Mouse (Mus musculus): ENCODE results near the gene Cdh20. TPM values are rescaled to one million over a fixed set of nuclear protein-coding genes. Genes with fewer than 3 reads are reported as not detected.

The Cdh20 gene
- polyA plus RNA-seq, 1 experiment from 2014 or later = 1.2 TPM

DNA sequence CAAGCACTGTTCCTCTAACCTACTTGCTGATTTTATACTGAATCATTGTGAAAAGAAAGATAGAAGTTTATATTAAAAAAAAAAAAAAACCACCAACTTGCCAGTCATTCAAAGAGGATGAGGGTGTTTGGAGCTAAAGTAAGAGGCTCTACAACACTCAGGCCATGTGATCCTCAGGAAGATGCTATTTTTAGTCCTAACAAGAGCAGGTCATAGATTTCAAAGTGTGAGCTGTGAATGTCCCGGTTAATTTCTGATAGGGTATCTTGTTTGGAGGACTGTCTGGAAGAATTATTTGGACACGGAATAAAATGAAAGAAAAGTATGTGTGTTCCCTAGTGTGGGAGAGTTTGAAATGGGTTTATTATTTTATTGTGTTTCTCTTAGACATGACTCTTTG lies 49.2 kb downstream of the Cdh20 start:
- Histone ChIP-seq H3K4me3 (no peak overlapping the region), H3K4me2 (replicated peaks) (no peak overlapping the region), H3K27me3 (no peaks in the 10 kb centered on the region), H3K9ac (replicated peaks) (no peak overlapping the region), H3K36me3 (no peaks in the 10 kb centered on the region), H3K4me1 (peaks cover under 1% of the 10 kb centered on the region; the same call in 1 of the 2 replicates), H3K9me3 (no peaks in the 10 kb centered on the region), H3K27ac (replicated peaks) (no peak overlapping the region)
- WGBS = 86% methylated on average over 2 of the region's 2 CpGs
- no peak for ATAC-seq (replicated peaks)

DNA sequence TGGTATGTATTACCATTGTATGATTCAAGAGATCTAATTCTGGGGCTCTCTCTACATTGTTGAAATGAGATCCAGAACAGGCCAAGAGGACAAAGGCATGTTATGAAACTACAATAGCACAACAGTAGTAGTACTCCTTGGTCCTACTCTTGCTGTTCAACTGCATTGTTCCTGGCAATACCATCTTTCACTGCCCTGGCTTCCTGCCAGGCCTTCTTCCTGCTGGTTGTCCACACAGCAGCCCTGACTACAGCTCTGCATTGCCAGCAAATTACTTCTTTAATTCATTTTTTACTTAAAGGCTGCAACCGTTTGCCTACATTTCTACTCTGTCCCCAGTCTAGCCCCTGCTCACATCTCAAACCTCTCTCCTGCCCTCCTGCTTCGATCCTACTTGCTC lies 59.8 kb downstream of the Cdh20 start:
- Histone ChIP-seq H3K27ac (replicated peaks) (no peak overlapping the region), H3K4me3 (no peak overlapping the region), H3K4me1 (0 out of 2 replicates have a peak, but pooled peaks cover 2% of the 10 kb centered on the region), H3K9me3 (no peaks in the 10 kb centered on the region), H3K27me3 (no peaks in the 10 kb centered on the region), H3K9ac (replicated peaks) (no peak overlapping the region), H3K4me2 (replicated peaks) (no peak overlapping the region), H3K36me3 (no peaks in the 10 kb centered on the region)
- no peak for ATAC-seq (replicated peaks)
- WGBS = 81% methylated on average over 2 of the region's 2 CpGs

DNA sequence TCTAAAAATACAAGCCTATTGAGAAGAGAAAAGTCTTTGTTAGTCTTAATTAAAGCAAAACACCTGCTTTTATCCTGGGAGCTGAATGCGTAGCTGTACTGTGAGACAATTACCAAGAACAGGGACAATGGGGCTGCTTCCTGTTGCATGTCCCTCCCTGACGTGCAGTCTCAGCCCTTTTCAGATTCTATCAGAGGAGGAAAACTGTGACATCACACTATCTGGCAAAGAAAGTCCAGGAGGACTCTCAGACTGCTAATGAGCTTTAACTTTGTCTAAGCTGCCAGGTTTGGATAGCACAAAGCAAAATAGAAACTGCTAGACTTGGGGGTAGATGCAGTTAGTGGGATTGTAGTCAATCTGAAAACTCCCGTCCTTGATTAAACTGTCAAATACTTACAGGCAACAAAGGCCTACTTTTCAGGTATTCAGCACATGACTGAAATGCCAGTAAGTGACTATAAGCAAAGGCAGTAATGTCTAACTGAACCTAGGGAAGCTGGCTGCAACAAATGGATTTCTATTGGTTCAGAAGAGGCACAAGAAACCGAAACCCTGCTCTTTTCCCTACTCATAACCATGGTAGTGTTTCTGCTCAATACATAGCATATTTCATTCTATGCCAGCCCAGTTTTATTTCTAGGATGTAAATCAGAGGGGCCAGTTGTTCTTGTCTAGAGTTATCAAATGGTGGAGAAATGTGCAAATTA lies 70.0 kb downstream of the Cdh20 start:
- Histone ChIP-seq H3K27ac (replicated peaks) (no peak overlapping the region; the same call in 1 of the 2 replicates), H3K4me2 (replicated peaks) (no peak overlapping the region), H3K27me3 (no peaks in the 10 kb centered on the region), H3K9me3 (no peaks in the 10 kb centered on the region), H3K4me1 (peaks cover 12% of the 10 kb centered on the region), H3K9ac (replicated peaks) (no peak overlapping the region), H3K4me3 (no peak overlapping the region), H3K36me3 (no peaks in the 10 kb centered on the region)
- 14% methylated on average over 4 of the region's 4 CpGs for WGBS
- ATAC-seq (replicated peaks) = peak; percentile 83

DNA sequence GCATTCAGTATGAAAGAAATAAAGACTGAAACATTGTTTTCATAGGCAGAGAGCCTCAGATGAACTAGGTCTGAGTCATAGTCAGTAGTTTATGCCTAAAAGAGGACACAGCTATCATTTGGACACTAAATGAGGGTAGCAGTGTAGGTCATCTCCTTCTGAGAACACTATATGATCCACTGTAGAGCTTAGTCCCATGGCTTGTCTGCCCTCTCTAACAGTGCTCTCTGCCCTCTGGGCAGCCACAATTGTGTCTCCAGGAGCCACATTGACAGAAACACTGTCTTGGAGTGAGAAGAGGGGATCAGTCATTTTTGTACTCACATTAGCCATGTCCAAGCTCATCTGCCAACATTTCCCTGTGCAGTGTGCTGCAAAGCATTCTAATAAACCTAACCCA lies 70.7 kb downstream of the Cdh20 start:
- no peak for ATAC-seq (replicated peaks)
- no peaks in the 10 kb centered on the region for H3K27me3 ChIP-seq
- no peak overlapping the region for H3K4me2 ChIP-seq (replicated peaks)
- no peaks in the 10 kb centered on the region for H3K36me3 ChIP-seq
- peaks cover 12% of the 10 kb centered on the region for H3K4me1 ChIP-seq
- H3K4me3 ChIP-seq = no peak overlapping the region
- H3K27ac ChIP-seq (replicated peaks) = no peak overlapping the region
- no peak overlapping the region for H3K9ac ChIP-seq (replicated peaks)
- H3K9me3 ChIP-seq = no peaks in the 10 kb centered on the region

DNA sequence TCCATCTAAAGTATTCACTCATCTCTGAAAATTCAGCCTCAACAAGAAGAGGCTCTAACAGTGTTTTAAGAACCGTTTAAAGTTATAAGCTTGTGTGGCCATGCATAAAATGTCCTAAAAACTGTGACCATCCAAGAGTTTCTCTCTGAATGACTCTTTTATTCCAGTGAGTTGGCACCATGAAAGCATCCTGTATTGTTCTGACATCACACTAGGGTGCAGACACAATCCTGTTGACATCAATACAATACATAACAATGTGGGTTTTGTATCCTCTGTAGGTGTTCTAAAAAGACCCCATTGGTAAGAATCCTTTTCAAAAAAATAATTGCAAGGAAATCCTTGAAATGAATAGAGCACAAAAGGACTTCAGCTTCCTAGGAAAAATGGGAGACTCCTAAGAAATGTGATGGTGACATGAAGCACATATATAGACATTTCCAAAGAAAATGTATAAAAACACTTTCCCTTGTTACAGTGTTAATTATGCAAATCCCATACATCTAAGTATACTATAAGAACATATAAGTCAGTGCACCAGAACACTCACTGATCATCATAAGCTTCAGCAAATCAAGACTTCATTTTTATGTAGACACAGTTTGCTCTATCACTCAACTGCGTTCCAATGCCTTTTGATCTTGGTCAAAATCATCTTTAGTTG lies 80.1 kb downstream of the Cdh20 start:
- Histone ChIP-seq H3K36me3 (no peaks in the 10 kb centered on the region), H3K9me3 (no peaks in the 10 kb centered on the region), H3K4me2 (replicated peaks) (no peak overlapping the region), H3K27me3 (no peaks in the 10 kb centered on the region), H3K27ac (replicated peaks) (no peak overlapping the region), H3K9ac (replicated peaks) (no peak overlapping the region), H3K4me3 (no peak overlapping the region), H3K4me1 (no peaks in the 10 kb centered on the region)
- no peak for ATAC-seq (replicated peaks)
- 12% methylated on average over 2 of the region's 2 CpGs for WGBS

DNA sequence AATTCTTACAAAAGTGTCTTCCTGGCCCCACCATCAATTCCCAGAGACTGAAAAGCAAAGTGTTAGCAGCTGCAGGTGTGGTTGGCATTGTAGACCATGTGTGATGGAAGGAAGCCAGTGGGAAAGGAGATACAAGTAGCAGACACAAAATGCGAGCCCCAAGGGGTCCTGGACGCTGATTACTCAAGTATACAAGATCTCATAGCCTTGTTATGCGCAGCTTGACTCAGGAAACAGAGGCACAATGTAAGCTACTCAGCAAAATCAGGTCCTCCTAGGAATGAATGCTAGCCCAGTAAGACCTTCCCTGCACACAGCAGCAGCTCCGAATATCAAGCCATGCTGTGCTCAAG lies 80.6 kb downstream of the Cdh20 start:
- Histone ChIP-seq H3K4me1 (no peaks in the 10 kb centered on the region), H3K4me2 (replicated peaks) (no peak overlapping the region), H3K27ac (replicated peaks) (no peak overlapping the region), H3K9ac (replicated peaks) (no peak overlapping the region), H3K27me3 (no peaks in the 10 kb centered on the region), H3K9me3 (no peaks in the 10 kb centered on the region), H3K4me3 (no peak overlapping the region), H3K36me3 (no peaks in the 10 kb centered on the region)
- ATAC-seq (replicated peaks) = no peak
- 18% methylated on average over 4 of the region's 4 CpGs for WGBS

DNA sequence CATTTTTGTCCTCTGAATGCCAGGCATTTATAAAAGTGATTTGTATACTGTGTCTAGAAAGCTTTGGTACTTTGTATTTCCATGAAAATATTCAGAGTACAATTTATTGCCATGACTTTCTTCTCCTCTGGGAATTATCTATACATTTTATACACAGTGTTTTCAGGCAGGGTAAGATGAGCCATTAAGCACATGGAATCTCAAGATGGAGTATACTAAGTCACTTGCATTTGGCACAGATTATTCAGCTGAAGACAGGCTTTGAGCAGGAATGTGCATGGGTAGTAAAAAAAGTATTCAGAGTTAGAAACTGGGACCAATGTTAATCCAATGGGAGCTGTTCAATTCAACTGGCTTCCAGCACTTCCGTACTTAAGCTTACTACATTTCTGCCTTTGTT lies 109.1 kb downstream of the Cdh20 start:
- no peaks in the 10 kb centered on the region for H3K27me3 ChIP-seq
- H3K9me3 ChIP-seq = no peaks in the 10 kb centered on the region
- no peak overlapping the region for H3K27ac ChIP-seq (replicated peaks)
- H3K4me3 ChIP-seq = no peak overlapping the region
- ATAC-seq (replicated peaks) = no peak
- no peak overlapping the region for H3K4me2 ChIP-seq (replicated peaks)
- no peak overlapping the region for H3K9ac ChIP-seq (replicated peaks)
- 68% methylated on average over 1 of the region's 1 CpGs for WGBS
- H3K4me1 ChIP-seq = no peaks in the 10 kb centered on the region
- no peaks in the 10 kb centered on the region for H3K36me3 ChIP-seq

DNA sequence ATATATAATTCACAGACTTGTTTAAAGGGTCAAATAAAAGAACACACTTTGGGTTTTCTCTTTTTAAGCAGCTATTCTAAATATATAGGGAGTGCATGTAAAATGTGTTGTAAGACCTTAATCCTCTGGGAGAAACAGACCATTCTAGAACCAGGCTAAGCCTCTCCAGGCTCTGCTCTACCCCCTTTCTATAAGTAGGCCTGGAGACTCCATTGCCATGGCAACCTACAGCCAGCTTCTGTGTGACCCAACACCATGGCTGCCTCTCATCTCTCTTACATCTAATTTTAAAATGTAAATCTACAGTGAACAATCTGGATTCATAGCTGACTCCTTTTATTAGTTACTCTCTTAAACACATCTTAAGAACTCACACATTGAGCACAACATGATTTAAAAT lies 133.5 kb downstream of the Cdh20 start:
- Histone ChIP-seq H3K36me3 (no peaks in the 10 kb centered on the region), H3K4me1 (no peaks in the 10 kb centered on the region), H3K4me3 (no peak overlapping the region), H3K27ac (replicated peaks) (no peak overlapping the region), H3K27me3 (no peaks in the 10 kb centered on the region), H3K4me2 (replicated peaks) (no peak overlapping the region), H3K9me3 (no peaks in the 10 kb centered on the region), H3K9ac (replicated peaks) (no peak overlapping the region)
- ATAC-seq (replicated peaks) = no peak

DNA sequence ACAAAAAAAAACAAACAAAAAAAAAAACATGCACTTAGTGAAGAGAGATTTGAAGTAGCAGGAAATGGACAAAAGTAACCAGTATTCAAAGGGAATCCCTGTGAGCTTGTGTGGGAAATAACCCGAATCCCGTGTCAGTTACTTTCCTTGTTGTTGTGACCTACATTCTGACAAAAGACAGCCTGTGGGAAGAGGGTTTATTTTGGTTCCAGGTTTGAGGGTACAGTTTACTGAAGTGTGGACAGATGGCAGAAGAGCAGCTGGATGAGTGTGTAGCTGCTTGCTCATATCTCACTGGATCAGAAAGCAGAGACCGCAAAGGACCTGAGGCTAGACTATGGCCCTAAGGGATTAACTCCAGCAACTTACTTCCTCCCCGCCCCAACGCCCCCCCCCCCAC lies 135.1 kb downstream of the Cdh20 start:
- WGBS = 67% methylated on average over 5 of the region's 5 CpGs
- no peaks in the 10 kb centered on the region for H3K27me3 ChIP-seq
- ATAC-seq (replicated peaks) = no peak
- H3K36me3 ChIP-seq = no peaks in the 10 kb centered on the region
- no peak overlapping the region for H3K9ac ChIP-seq (replicated peaks)
- H3K9me3 ChIP-seq = no peaks in the 10 kb centered on the region
- no peak overlapping the region for H3K27ac ChIP-seq (replicated peaks)
- H3K4me2 ChIP-seq (replicated peaks) = no peak overlapping the region
- no peak overlapping the region for H3K4me3 ChIP-seq
- no peaks in the 10 kb centered on the region for H3K4me1 ChIP-seq

DNA sequence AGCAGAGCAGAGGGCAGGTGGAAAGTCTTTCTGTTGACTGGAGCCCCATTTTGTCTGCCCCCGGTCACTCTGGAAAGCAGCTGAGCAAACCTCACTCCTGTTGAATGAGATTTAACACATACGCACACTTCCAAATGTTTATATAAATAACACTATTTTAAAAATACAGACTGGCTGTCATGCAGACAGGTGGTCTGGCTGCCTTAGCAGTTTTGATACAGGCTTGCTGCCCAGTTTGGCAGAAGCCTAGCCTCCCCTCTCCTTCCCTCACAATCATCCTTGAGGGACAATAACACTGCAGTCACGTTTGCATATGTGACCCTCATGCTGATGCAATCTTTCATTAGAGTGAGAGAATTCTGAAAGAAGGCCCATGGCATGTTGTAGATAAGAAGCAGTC lies 144.1 kb downstream of the Cdh20 start:
- H3K9ac ChIP-seq (replicated peaks) = no peak overlapping the region
- H3K9me3 ChIP-seq = no peaks in the 10 kb centered on the region
- H3K4me1 ChIP-seq = peaks cover 7% of the 10 kb centered on the region
- H3K27me3 ChIP-seq = no peaks in the 10 kb centered on the region
- ATAC-seq (replicated peaks) = no peak; the same call in 1 of the 2 replicates
- no peaks in the 10 kb centered on the region for H3K36me3 ChIP-seq
- no peak overlapping the region for H3K4me2 ChIP-seq (replicated peaks)
- 32% methylated on average over 3 of the region's 3 CpGs for WGBS
- no peak overlapping the region for H3K4me3 ChIP-seq
- no peak overlapping the region for H3K27ac ChIP-seq (replicated peaks)

DNA sequence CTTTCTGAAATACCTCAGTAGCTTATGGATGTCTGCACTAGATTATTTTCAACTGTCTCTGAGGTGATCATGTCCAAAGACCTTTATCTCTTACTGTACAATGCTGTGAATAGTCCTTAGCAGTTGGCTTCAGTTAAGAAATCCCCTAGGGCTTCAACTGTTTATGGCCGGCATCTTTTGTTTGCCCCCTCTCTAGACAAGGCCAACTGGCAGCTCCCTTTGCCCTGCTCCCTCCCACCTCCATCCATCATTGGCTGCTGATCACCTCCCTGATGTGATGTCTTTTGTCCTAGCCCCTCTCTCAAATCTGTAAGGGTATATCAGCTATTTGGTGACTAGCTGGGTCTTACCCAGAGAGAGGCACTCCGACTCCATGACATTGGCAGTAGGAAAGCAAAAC lies 148.2 kb downstream of the Cdh20 start:
- Histone ChIP-seq H3K4me3 (no peak overlapping the region), H3K4me1 (peaks cover 11% of the 10 kb centered on the region), H3K27me3 (no peaks in the 10 kb centered on the region; the same call in 1 of the 2 replicates), H3K9ac (replicated peaks) (no peak overlapping the region), H3K27ac (replicated peaks) (no peak overlapping the region), H3K4me2 (replicated peaks) (no peak overlapping the region), H3K9me3 (no peaks in the 10 kb centered on the region), H3K36me3 (no peaks in the 10 kb centered on the region)
- no peak for ATAC-seq (replicated peaks)
- WGBS = 33% methylated on average over 2 of the region's 2 CpGs

DNA sequence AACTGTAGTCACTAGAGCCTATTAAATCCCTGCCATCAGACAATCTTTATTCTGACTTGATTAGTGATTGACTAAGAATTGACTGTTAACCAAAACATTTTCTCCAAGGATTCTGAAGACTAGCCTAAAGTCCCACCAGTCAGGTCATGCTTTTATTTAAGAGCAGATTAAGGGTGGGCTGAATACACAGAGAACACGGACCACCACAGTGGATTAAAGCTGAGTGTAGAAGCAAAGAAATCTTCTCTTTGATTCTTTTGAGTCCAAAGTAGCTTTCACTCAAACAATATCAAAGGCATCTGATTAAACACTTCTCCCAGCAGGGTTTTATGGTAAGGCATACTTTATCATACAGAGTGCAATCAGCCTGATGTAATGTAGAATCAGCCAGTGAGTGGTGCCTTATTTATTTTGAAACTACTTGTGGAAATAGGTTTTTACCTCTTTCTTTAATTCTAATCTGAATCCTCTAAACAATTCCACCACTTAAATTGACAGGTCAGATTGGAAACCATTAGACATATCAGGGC lies 149.0 kb downstream of the Cdh20 start:
- ATAC-seq (replicated peaks) = no peak
- no peak overlapping the region for H3K9ac ChIP-seq (replicated peaks)
- H3K9me3 ChIP-seq = no peaks in the 10 kb centered on the region
- no peaks in the 10 kb centered on the region for H3K36me3 ChIP-seq
- no peaks in the 10 kb centered on the region; the same call in 1 of the 2 replicates for H3K27me3 ChIP-seq
- 5% methylated on average over 1 of the region's 1 CpGs for WGBS
- H3K4me3 ChIP-seq = no peak overlapping the region
- no peak overlapping the region for H3K4me2 ChIP-seq (replicated peaks)
- H3K4me1 ChIP-seq = peaks cover 6% of the 10 kb centered on the region
- H3K27ac ChIP-seq (replicated peaks) = no peak overlapping the region

DNA sequence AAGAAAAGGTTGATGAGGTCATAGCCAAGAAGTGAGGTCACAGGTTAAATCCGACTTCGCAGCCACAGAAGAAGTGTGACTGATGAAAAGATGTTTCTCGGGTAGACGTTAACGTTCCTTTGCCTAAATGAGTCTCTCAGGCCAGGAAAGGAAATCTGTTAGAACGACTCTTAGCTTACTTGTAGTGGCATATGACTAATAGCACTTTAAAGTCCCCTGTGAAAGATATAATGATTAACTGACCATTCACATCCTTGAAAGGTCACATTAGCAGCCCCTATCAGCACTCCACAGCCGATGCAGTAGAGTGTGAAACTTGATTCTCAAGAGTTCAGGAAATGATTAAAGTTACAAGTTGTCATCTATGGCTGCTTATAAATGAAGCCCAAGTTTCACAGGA lies 164.7 kb downstream of the Cdh20 start:
- ATAC-seq (replicated peaks) = no peak
- no peak overlapping the region for H3K4me3 ChIP-seq
- no peak overlapping the region for H3K27ac ChIP-seq (replicated peaks)
- no peaks in the 10 kb centered on the region for H3K4me1 ChIP-seq
- 66% methylated on average over 7 of the region's 7 CpGs for WGBS
- no peaks in the 10 kb centered on the region for H3K9me3 ChIP-seq
- no peak overlapping the region for H3K4me2 ChIP-seq (replicated peaks)
- no peaks in the 10 kb centered on the region for H3K36me3 ChIP-seq
- H3K27me3 ChIP-seq = no peaks in the 10 kb centered on the region
- no peak overlapping the region for H3K9ac ChIP-seq (replicated peaks)
